Mouse (Mus musculus) kidney, adult 8-10 months (tissue): ENCODE measurements at regions not wholly inside any gene's neighbourhood (a gene's known extent, or its start where the extent isn't known, plus 50 kb on each side); places are given as distances from the start of the nearest gene placed in this dataset.
A peak's percentile ranks its signal among the peaks of the same experiment; 100 is the strongest.
"Not testable (repeated sequence)": the region's sequence is repeated elsewhere in the genome, so short reads cannot be mapped to it uniquely, and the experiment has no call there.

Experiments
- DNase-seq, 2 experiments: peaks; one replicate each; pipeline ENCODE4 v3.0.0; 2022

DNA sequence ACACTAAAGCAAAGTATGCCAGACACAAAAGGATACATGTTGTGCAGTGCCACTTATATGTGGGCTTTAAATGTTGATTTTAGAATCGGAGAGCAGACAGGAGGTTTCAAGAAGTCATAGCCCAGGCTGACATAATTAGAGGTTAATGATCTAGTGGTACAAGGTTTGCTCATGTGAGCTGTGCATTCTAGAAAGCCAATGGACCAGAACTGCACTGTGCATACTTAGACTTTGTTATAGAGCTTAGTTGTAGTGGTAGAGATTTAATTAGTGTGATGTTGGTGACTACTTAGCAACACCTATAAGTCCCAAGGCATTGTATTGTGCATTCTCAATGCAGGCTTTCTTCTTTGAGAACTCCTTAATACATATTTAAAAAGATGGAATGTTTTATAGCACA is 369.6 kb downstream of the Dok5 start:
- peak in 1 of 2 experiments; percentile 2 for DNase-seq

DNA sequence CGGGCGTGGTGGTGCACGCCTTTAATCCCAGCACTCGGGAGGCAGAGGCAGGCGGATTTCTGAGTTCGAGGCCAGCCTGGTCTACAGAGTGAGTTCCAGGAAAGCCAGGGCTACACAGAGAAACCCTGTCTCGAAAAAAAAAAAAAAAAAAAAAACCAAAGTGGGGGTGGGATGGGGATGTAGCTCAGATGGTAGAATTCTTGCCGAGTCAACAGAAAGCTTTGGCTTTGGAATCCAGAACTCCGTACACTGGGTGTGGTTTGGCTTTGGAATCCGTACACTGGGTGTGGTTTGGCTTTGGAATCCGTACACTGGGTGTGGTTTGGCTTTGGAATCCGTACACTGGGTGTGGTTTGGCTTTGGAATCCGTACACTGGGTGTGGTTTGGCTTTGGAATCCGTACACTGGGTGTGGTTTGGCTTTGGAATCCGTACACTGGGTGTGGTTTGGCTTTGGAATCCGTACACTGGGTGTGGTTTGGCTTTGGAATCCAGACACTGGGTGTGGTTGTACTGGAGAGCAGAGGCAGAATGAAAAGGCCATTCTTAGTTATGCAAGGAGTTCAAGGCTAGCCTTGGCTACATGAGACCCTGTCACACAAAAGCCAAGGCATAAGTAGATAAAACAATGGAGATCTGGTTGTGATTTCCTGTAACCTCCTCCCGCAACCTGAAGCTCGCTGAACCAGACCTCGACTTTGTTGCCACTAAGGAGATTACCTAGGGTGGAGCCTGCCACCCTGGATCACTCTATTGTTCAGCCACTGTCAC is 388.6 kb downstream of the Dok5 start:
- DNase-seq = not testable (repeated sequence)

DNA sequence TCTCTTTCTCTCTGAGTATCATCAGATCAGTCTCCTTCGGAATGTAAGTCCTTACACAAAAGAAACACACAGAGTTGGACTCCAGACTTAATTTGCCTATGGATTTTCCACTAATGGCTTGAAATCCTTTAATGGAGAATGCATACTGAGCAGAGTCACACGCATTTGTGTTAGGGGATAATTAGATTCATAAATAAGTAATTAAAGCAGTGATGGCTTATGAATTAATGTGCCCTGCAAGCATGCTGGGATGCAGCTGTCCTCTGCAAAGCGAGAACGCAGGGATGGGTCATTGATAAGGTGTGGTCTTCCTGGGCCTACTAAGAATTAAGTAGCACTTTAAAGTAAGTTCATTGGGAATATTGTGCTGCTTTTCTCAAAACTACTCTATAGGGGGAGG is 403.2 kb downstream of the Dok5 start:
- no peak for DNase-seq
